Mouse (Mus musculus): ENCODE measurements at regions not wholly inside any gene's neighbourhood (a gene's known extent, or its start where the extent isn't known, plus 50 kb on each side); places are given as distances from the start of the nearest gene placed in this dataset.
A peak's percentile ranks its signal among the peaks of the same experiment; 100 is the strongest.

GRCm38 (mm10) chr13:35469361-35470198 is 190.1 kb upstream of the Cdyl start:
- peak; percentile 53 for DNase-seq (ENCODE audit: low read depth)

- no peak for DNase-seq (ENCODE audit: low read depth)
These were observed 181.4 kb upstream of the Cdyl start for GRCm38 (mm10) chr13:35478226-35478625.

DNA sequence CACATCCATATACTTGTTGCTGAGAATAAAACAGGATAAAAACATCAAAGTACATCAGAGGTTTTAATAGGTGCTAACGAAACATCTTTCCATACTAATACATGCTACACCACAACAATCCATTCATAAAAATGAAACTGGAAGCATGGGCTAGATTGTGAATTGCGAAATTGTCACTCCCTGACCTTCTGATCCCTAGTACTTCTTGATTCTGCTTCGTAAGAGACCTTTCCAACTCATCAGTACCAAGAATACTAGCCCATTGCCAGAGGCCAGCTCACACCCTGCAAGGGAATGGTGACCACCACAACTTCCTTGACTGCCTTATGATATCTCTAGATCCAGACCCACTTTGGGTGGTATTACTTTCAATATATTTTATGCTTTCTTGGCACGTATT is 177.3 kb upstream of the Cdyl start:
- DNase-seq (ENCODE audit: low read depth) = no peak

DNA sequence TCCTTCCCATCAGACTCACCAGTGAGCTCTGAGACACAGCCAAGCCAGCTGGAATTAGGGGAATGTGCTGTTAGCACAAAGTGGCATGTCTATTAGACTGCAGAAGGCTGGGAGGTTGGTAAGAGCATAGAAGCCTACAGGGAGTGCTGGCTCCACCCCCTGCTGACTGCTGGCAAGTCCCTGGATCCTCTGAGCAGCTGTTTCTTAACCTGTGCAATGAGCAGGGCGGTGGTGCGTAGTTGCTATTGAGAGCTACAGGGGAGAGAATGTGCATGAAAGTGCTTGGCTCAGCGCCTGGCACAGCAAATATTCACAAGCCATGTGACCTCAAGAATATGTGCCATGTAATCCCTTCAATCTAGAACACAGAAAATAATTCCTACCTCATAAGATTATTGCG is 173.5 kb upstream of the Cdyl start:
- no peak for DNase-seq (ENCODE audit: low read depth)

DNA sequence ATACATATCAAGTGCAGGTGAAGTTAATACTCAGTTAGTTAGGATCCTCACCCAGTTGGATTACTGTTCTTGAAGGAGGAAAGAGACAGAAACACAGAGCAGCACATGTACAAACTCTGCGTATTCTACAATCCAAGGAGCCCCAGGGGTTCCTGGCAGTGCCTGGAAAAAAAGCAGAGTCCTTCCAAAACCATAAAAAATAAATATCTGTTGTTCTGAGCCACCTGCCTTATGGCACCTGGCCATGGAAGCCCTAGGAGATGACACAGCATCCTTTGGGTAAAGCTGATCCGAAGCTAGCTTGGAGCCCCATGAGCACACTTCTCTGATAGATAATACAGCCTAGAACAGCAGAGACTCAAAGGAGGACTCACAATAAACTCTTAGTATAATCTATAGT is 159.9 kb upstream of the Cdyl start:
- no peak for DNase-seq (ENCODE audit: low read depth)

DNA sequence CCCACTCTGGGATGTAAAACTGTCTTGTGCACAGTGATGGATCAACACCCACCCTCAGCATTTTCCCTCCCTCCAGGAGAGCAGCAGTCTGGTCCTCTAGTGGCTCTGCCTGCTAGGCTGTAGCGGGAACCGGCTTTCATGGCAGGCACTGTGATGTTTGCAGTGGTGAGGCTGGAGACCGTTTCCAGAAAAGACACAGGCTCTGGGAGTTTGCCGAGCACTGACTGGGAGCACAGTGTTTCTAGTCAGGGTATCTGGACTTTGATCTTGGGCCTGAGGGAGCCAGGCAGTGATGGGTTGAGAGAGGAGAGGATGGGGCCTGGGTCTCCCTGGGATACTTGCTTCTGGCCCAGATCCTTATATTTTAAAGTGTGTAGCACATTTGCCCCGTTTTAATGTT is 158.7 kb upstream of the Cdyl start:
- no peak for DNase-seq (ENCODE audit: low read depth)

DNA sequence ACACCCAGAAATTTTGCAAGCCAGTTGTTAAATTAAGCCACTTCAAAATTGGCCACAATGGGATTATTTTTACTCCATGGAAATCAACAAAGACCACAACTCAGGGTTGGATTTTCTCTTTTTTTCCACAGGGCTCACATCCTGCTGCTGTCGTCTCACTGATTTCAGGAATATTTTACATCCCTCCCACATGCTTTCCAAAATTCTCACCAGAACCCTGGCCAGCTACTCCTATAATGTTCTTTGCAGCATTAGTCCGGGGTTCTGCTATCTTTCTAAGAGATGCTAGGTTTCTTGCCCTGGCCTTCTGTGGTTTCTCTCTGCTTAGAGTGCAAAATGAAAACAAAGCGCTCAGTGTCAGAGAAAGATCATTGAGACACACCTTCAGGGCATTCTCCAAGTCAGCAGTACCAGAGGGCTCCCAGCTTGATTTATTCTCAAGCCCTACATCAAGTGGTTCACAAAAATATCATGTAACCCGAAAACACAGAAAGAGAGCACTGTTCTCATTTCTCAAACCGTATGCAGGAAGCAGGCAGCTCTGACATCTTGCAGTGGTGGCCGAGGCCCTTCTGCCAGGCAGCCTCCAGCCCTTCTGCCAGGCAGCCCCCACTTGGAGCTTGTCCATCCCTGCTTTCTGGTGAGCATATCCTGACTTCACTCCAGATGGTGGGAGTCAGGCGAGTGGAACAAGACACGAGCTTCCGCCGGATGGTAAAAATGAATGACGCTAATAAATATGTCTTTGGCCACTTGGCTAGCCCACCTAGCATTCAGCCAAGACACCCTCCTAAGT is 158.1 kb upstream of the Cdyl start:
- no peak for DNase-seq (ENCODE audit: low read depth)

DNA sequence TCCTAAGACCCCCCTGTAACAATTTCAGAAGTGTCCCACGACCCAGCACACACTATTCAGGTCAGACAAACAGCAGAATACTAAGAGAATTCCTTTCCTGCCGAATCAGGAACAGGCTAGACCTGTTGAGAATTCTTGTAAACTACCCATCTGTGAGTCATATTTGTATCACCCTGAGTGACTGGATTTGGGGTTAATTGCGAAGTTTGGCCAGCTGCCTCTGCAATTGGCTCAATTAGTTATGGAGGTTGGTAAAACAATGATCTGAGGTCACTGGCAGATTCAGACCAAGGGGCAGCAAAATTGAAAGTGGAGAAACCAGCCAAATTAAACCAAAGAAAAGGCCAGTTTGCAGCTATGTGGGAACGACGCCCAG is 157.5 kb upstream of the Cdyl start:
- peak; percentile 73 for DNase-seq (ENCODE audit: low read depth)

- DNase-seq (ENCODE audit: low read depth) = no peak
These were observed 156.2 kb upstream of the Cdyl start for GRCm38 (mm10) chr13:35503362-35503821.

- no peak for DNase-seq (ENCODE audit: low read depth)
These were observed 152.4 kb upstream of the Cdyl start for GRCm38 (mm10) chr13:35507195-35507594.

- DNase-seq (ENCODE audit: low read depth) = no peak
These were observed 147.6 kb upstream of the Cdyl start for GRCm38 (mm10) chr13:35512029-35512507.

- DNase-seq (ENCODE audit: low read depth) = no peak
These were observed 146.5 kb upstream of the Cdyl start for GRCm38 (mm10) chr13:35513120-35513519.

DNA sequence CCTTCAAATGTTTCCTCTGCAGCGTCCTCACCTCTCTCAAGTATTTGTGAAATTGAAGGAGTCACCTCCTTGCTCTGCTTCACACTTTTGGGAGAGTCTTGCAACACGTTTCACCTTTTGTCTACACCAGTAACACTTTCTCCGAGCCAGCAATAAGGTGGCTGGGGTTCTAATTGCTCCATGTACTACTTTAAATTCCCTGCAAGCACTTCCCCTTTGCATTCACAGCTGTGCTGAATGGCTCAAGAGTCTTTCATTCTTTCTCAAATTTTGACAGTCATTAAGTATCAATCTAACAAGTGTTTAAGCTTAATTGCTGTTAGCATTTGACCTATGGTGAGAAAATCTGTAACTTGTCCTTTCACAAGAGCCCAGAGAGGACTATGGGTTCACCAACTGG is 144.3 kb upstream of the Cdyl start:
- no peak for DNase-seq (ENCODE audit: low read depth)

GRCm38 (mm10) chr13:35517692-35518091 is 141.9 kb upstream of the Cdyl start:
- no peak for DNase-seq (ENCODE audit: low read depth)

- no peak for DNase-seq (ENCODE audit: low read depth)
These were observed 137.4 kb upstream of the Cdyl start for GRCm38 (mm10) chr13:35522272-35522671.

GRCm38 (mm10) chr13:35529577-35529976 is 130.1 kb upstream of the Cdyl start:
- no peak for DNase-seq (ENCODE audit: low read depth)

- peak; percentile 65 for DNase-seq (ENCODE audit: low read depth)
These were observed 122.5 kb upstream of the Cdyl start for GRCm38 (mm10) chr13:35537106-35537505.

DNA sequence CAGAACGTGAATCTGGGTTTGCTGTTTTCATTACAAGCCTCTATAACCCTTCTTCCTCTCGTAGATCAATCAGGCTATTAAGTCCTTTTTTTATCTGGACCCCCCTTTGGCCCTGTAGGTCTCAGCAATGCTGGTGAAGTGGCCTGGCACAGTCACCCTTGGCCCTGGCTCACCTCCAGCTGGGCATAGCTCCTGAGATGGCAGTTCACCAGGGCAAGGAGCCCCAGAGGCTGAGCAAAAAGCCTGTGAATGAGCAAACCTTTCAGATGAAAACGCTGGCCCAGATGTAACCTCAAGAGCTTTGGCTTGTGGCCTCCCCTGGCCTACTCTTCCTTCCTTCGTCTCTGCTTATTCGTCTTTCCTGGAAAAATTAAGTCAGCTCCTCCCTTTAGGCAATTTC is 121.7 kb upstream of the Cdyl start:
- peak; percentile 40 for DNase-seq (ENCODE audit: low read depth)

- DNase-seq (ENCODE audit: low read depth) = no peak
These were observed 119.2 kb upstream of the Cdyl start for GRCm38 (mm10) chr13:35540433-35540832.

- no peak for DNase-seq (ENCODE audit: low read depth)
These were observed 118.6 kb upstream of the Cdyl start for GRCm38 (mm10) chr13:35541053-35541452.

DNA sequence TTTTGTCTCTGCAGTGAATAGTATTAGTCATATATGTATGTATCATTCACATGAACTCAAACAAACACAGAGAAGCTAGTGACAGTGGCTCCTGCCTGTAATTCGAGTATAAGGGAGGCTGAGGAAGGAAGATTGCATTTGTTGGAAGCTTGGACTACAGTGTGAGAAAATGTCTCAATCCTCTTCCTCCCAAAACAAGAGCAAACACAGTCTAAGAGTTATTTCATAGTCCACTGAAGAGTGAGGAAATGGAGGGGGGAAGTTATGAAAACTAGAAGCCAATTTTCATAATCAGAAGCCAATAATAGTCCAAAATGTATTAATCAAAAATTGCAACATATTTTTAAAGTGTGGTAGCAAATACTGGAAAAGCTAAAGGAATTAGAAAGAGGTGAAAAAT is 95.6 kb upstream of the Cdyl start:
- DNase-seq (ENCODE audit: low read depth) = no peak

DNA sequence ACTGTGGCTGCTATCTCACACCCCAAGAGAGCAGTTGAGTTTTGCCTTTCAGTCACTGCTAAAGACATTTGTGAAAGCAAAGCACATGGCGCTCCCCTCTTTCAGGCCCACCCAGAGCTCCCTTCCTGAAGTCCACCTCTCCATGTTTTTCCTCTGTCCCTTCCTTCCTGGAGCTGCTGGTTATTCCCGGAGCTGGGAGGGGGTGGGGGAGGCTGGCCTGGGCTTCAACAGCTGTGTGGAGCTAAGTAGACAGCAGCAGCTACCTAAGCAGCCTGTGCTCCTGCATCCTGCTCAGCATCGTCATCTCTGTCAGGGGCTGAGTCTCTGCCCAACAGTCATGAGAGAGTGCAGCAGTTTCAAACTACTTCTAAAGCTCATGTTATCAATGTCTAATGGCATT is 78.0 kb upstream of the Cdyl start:
- no peak for DNase-seq (ENCODE audit: low read depth)

DNA sequence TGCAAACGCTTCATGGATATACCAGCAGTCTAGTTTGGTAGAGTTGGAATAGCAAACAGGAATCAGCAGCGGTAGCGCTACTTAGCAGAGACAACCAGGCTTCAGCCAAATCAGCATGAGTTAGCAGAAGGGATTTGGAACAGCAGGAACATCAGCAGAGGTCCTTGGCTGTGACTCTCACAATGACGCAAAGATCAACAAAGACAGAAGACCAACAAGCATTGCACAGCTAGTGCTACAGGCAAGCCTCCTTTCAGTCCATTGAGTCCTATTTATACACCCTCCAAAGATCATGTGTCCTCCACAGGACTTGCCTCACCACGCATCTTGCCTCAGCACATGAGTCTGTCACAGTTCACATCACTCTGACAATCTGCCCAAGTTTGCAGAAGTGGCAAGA is 61.6 kb upstream of the Cdyl start:
- no peak for DNase-seq (ENCODE audit: low read depth)
